ENCODE assay signal across 8 mouse cellular contexts in genomic region chr6:70714239-70714638, GRCm38 (mm10).
DNase-seq lines count a peak whose midpoint lies in the region; ATAC-seq and TF ChIP-seq lines count a peak whose summit lies in the region.

No protein-coding gene starts in this region.

- no peak overlapping the region for H3K9ac ChIP-seq in embryonic facial prominence, embryonic 11.5 days (replicated peaks; ENCODE audit: low read length)
- H3K9ac ChIP-seq in heart, adult 2 months (ENCODE audit: low read depth, low read length) = no peak overlapping the region
- H3K9ac ChIP-seq in limb, embryonic 11.5 days (ENCODE audit: low read length) = no peak overlapping the region
- H3K9ac ChIP-seq in midbrain, embryonic 14.5 days (replicated peaks; ENCODE audit: low read length) = no peak overlapping the region

- no peaks in the 10 kb centered on the region for H3K27me3 ChIP-seq in embryonic facial prominence, embryonic 11.5 days (ENCODE audit: control insufficient read depth, insufficient read depth, low read length)
- H3K27me3 ChIP-seq in heart, adult 2 months (ENCODE audit: control insufficient read depth, insufficient read depth, low read length) = no peaks in the 10 kb centered on the region
- H3K27me3 ChIP-seq in limb, embryonic 11.5 days (ENCODE audit: control insufficient read depth, insufficient read depth, low read length) = no peaks in the 10 kb centered on the region
- no peaks in the 10 kb centered on the region for H3K27me3 ChIP-seq in midbrain, embryonic 14.5 days (ENCODE audit: control insufficient read depth, insufficient read depth, low read length)

- no peak overlapping the region for H3K27ac ChIP-seq in embryonic facial prominence, embryonic 11.5 days (replicated peaks; ENCODE audit: low read depth, low read length)
- no peak overlapping the region for H3K27ac ChIP-seq in heart, adult 2 months
- no peak overlapping the region for H3K27ac ChIP-seq in limb, embryonic 11.5 days (replicated peaks; ENCODE audit: low read depth, low read length)
- H3K27ac ChIP-seq in midbrain, embryonic 14.5 days (replicated peaks; ENCODE audit: low read depth, low read length) = no peak overlapping the region

- no peak overlapping the region for H3K4me3 ChIP-seq in embryonic facial prominence, embryonic 11.5 days (ENCODE audit: low read depth, low read length)
- no peak overlapping the region for H3K4me3 ChIP-seq in heart, adult 2 months
- no peak overlapping the region for H3K4me3 ChIP-seq in limb, embryonic 11.5 days (ENCODE audit: low read depth, low read length)
- H3K4me3 ChIP-seq in midbrain, embryonic 14.5 days (replicated peaks; ENCODE audit: low read depth, low read length) = no peak overlapping the region

- TF ChIP-seq EP300 in heart, adult 2 months (IDR thresholded peaks at IDR 0.05; ENCODE audit: insufficient read depth, low read depth, low read length) = no peak

- peak; percentile 86 for DNase-seq in 416B (ENCODE audit: low read depth)
- peak; percentile 71 for DNase-seq in adrenal gland, postnatal 10 days
- peak; percentile 76 for DNase-seq in embryonic facial prominence, embryonic 11.5 days (ENCODE audit: low spot score)
- DNase-seq in heart, adult 2 months = peak; percentile 44 to 56
- peak; percentile 56 to 79 for DNase-seq in kidney, adult 8-10 months
- peak; percentile 77 for DNase-seq in limb, embryonic 11.5 days (ENCODE audit: low spot score)
- DNase-seq in midbrain, embryonic 14.5 days = peak; percentile 84
- peak; percentile 54 to 62 for DNase-seq in spleen, postnatal 14 days (ENCODE audit: low spot score in 2 of 2)

- H3K4me2 ChIP-seq in embryonic facial prominence, embryonic 11.5 days (ENCODE audit: low read depth, low read length) = no peak overlapping the region
- no peak overlapping the region for H3K4me2 ChIP-seq in limb, embryonic 11.5 days (ENCODE audit: low read depth, severe bottlenecking)
- peak overlapping the region; percentile 48 for H3K4me2 ChIP-seq in midbrain, embryonic 14.5 days (ENCODE audit: low read length)

- H3K36me3 ChIP-seq in embryonic facial prominence, embryonic 11.5 days (replicated peaks; ENCODE audit: control insufficient read depth, insufficient read depth, low read depth, low read length) = no peaks in the 10 kb centered on the region
- H3K36me3 ChIP-seq in heart, adult 2 months (ENCODE audit: control insufficient read depth, insufficient read depth, low read length) = no peaks in the 10 kb centered on the region
- no peaks in the 10 kb centered on the region for H3K36me3 ChIP-seq in limb, embryonic 11.5 days (ENCODE audit: control insufficient read depth, insufficient read depth, low read length)
- no peaks in the 10 kb centered on the region for H3K36me3 ChIP-seq in midbrain, embryonic 14.5 days (ENCODE audit: control insufficient read depth, insufficient read depth, low read length)

- H3K9me3 ChIP-seq in embryonic facial prominence, embryonic 11.5 days (replicated peaks; ENCODE audit: control insufficient read depth, low read length) = no peaks in the 10 kb centered on the region
- H3K9me3 ChIP-seq in limb, embryonic 11.5 days (ENCODE audit: control insufficient read depth, low read length) = no peaks in the 10 kb centered on the region
- no peaks in the 10 kb centered on the region for H3K9me3 ChIP-seq in midbrain, embryonic 14.5 days (ENCODE audit: control insufficient read depth, low read length)

- TF ChIP-seq POLR2A in heart, adult 2 months (IDR thresholded peaks at IDR 0.05; ENCODE audit: insufficient read depth, low read depth, low read length) = no peak

- 22% methylated on average over 6 of the region's 6 CpGs for WGBS in embryonic facial prominence, embryonic 11.5 days
- WGBS in heart, adult 2 months = 10% methylated on average over 6 of the region's 6 CpGs
- WGBS in limb, embryonic 11.5 days = 18% methylated on average over 6 of the region's 6 CpGs
- WGBS in midbrain, embryonic 14.5 days = 19% methylated on average over 6 of the region's 6 CpGs

- ATAC-seq in embryonic facial prominence, embryonic 11.5 days (replicated peaks; ENCODE audit: insufficient number of reproducible peaks, low FRiP score, low TSS enrichment, low read depth) = no peak
- ATAC-seq in limb, embryonic 11.5 days (ENCODE audit: insufficient number of reproducible peaks, low FRiP score, low TSS enrichment, low read depth) = no peak
- peak; percentile 32; the same call in 1 of the 2 replicates for ATAC-seq in midbrain, embryonic 14.5 days (ENCODE audit: low FRiP score, low TSS enrichment)

- no peaks in the 10 kb centered on the region for H3K79me2 ChIP-seq in heart, adult 2 months (replicated peaks; ENCODE audit: control insufficient read depth, insufficient read depth, low read length)

- no peaks in the 10 kb centered on the region for H3K4me1 ChIP-seq in embryonic facial prominence, embryonic 11.5 days (ENCODE audit: control insufficient read depth, insufficient read depth, low read length)
- H3K4me1 ChIP-seq in heart, adult 2 months (ENCODE audit: control insufficient read depth, insufficient read depth, low read length) = no peaks in the 10 kb centered on the region
- no peaks in the 10 kb centered on the region for H3K4me1 ChIP-seq in limb, embryonic 11.5 days (ENCODE audit: control insufficient read depth, insufficient read depth, low read length)
- no peaks in the 10 kb centered on the region for H3K4me1 ChIP-seq in midbrain, embryonic 14.5 days (ENCODE audit: control insufficient read depth, insufficient read depth, low read length)

- TF ChIP-seq CTCF in heart, adult 2 months (IDR thresholded peaks at IDR 0.05) = peak; percentile 84

- intact Hi-C loops in heart, adult 2 months (cut with DNase I) = loop anchor here (1.0 kb wide), 1 partner anchor 54 kb away; no protein-coding TSS in a partner anchor
